Mouse (Mus musculus) c-Kit-negative CD71-positive TER-119-positive erythroid progenitor cells, embryonic 14.5 days (primary cell): ENCODE measurements around the gene Plekha4.

Experiments used
- DNase-seq: peaks from one replicate; pipeline ENCODE4 v3.0.0-alpha.2; 2013; ENCODE audit warnings: low read depth, low spot score

Gene Plekha4

GRCm38 (mm10) chr7:45538163-45539041 is 12.3 kb downstream of the Plekha4 start:
- DNase-seq = no peak

GRCm38 (mm10) chr7:45539095-45539494 is 13.0 kb downstream of the Plekha4 start:
- no peak for DNase-seq

GRCm38 (mm10) chr7:45540213-45540612 is 14.1 kb downstream of the Plekha4 start:
- no peak for DNase-seq

GRCm38 (mm10) chr7:45544525-45544924 is 18.4 kb downstream of the Plekha4 start:
- DNase-seq = no peak

GRCm38 (mm10) chr7:45549641-45550436 is 23.7 kb downstream of the Plekha4 start:
- DNase-seq = no peak

- DNase-seq = no peak
Measured at GRCm38 (mm10) chr7:45550821-45551511, 24.8 kb downstream of the Plekha4 start.

- DNase-seq = no peak
Measured at GRCm38 (mm10) chr7:45551512-45551883, 25.4 kb downstream of the Plekha4 start.

GRCm38 (mm10) chr7:45553519-45553918 is 27.4 kb downstream of the Plekha4 start:
- DNase-seq = no peak

- no peak for DNase-seq
Measured at GRCm38 (mm10) chr7:45553990-45554389, 27.9 kb downstream of the Plekha4 start.

GRCm38 (mm10) chr7:45554744-45555143 is 28.6 kb downstream of the Plekha4 start, which contains the start of gene Hsd17b14:
TSS of gene Hsd17b14 (plus strand) at chr7:45554893.
- DNase-seq = no peak

GRCm38 (mm10) chr7:45555787-45556186 is 29.7 kb downstream of the Plekha4 start:
- DNase-seq = peak; percentile 40

- no peak for DNase-seq
Measured at GRCm38 (mm10) chr7:45558907-45559306, 32.8 kb downstream of the Plekha4 start.

GRCm38 (mm10) chr7:45560241-45560640 is 34.1 kb downstream of the Plekha4 start:
- DNase-seq = no peak

- peak; percentile 66 for DNase-seq
Measured at GRCm38 (mm10) chr7:45560843-45561623, 34.9 kb downstream of the Plekha4 start.

- no peak for DNase-seq
Measured at GRCm38 (mm10) chr7:45561624-45562520, 35.7 kb downstream of the Plekha4 start.

GRCm38 (mm10) chr7:45564811-45565210 is 38.7 kb downstream of the Plekha4 start:
- DNase-seq = no peak

- DNase-seq = no peak
Measured at GRCm38 (mm10) chr7:45565446-45565845, 39.3 kb downstream of the Plekha4 start.

GRCm38 (mm10) chr7:45567112-45567779 is 41.1 kb downstream of the Plekha4 start:
- DNase-seq = no peak

- DNase-seq = peak; percentile 75
Measured at GRCm38 (mm10) chr7:45567780-45568516, 41.8 kb downstream of the Plekha4 start.
